Mouse (Mus musculus): ENCODE results near the gene Mettl11b.
"Not testable (repeated sequence)": the region's sequence is repeated elsewhere in the genome, so short reads cannot be mapped to it uniquely, and the experiment has no call there.

The Mettl11b gene

DNA sequence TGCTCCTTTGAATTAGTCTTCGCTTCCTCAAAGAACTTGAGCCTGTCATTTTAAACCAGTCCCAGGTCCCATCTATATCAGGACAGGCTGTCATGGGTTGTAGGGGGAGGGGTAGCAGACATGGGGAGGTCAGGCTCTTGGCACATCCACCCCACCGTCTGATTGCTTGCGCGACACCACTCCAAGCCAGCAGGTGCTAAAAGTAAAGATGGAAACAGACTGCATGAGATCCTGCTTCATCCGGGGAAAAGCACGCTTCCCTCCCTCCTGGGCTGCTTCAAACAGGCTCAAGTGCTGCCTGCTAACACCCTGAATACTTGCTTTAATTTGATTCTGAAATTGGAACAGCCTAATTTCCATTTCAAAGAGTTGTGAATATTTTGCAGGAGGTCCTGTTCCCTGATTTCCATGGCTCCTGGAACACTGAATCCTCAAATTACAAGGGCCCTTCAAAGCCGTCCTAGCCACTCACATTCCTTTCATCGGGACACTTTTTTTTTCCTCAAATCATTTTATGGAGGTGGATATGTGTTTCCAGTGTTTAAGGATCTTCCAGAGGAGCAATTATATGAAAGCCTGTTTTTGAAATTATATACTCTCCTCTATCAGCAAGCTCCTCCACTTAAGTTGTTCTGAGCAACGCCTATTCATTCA lies at the start of gene Mettl11b:
Mettl11b (minus strand) TSS at position 127 of the 654 bp plus-strand sequence.
- no peak for DNase-seq

- no peak for DNase-seq
Observed at GRCm38 (mm10) chr1:163757462-163758207, 32.6 kb upstream of the Mettl11b start.

DNA sequence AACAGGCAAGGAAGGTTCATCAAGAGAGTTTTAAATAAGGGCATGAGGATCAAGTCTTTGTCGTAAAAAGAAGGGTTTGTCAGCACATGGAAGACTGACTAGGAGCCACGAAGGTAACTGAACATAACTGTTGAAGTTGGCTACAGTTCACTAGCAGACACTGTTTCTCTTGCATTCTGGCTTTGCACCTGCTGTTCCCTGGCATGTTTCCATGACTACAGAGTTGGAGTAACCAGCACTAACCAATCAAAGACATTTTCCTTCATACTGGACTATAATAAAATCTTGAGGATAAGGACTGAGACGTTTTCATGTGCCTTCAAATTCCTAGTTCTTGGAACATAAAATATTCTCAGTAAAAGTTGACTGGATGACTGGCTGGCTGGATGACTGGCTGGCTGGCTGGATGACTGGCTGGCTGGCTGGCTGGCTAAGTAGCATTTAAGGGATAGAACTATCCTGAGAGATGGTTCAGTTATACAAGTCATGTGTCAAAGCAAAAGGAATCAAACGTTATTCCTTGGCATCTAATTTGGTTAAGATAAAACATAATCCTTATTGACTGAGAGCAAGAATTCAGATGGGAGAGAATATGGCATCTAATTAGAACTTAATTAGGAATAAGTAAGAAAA lies 26.4 kb upstream of the Mettl11b start:
- DNase-seq = no peak

DNA sequence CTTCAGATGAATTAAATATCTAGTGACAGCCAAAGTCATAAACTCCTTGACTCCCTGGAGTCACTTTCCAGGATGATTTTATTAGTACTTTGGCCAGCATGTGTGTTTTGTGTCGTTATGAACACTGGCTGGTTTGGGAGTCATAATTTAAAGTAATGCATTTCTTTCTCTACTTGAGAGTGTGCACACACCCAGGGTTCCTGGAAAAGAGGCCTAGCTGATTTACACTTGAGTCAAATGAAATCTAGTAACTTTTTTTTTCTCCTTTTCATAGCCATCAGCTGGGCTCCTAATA lies 12.2 kb upstream of the Mettl11b start:
- peak; percentile 7 for DNase-seq

DNA sequence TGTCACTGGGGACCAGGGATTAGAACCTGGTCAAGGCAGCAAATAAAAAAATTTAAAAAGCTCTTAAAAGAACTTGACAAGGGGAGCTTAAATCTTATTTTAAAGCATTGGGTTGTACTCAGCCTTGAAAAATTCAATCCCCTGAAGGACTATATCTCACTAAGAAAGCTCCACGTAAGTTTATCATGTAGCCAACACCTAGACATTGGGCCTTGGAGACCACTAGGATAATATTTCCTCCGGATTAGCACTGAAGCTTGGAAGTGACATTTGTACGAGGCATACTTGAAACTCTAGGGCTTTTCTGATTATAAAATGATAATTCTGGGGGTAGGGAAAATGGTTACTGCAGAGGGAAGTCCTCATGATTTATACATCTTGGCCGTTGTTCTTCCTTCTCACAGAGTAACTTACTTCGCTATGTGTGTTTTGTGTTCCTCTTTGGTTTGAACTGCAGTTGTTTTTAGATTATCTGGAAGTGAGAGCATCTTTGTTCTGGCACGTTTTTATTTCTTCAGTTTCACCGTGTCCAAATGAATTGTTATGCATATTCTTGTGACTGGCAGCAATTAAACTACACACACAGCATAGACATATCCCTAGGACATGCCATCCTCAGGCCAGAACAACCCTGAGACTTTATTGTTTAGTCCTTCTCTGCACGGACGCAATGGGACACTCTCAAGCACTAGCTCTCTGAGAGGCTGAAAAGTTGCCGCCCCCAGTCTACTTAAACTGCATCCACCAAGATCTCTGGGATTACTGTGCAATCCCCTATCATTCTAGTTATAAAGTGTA lies 11.6 kb upstream of the Mettl11b start:
- no peak for DNase-seq

- not testable (repeated sequence) for DNase-seq
Observed at GRCm38 (mm10) chr1:163731166-163731565, 6.1 kb upstream of the Mettl11b start.

- DNase-seq = no peak
Observed at GRCm38 (mm10) chr1:163723913-163724312, 1.1 kb downstream of the Mettl11b start.

DNA sequence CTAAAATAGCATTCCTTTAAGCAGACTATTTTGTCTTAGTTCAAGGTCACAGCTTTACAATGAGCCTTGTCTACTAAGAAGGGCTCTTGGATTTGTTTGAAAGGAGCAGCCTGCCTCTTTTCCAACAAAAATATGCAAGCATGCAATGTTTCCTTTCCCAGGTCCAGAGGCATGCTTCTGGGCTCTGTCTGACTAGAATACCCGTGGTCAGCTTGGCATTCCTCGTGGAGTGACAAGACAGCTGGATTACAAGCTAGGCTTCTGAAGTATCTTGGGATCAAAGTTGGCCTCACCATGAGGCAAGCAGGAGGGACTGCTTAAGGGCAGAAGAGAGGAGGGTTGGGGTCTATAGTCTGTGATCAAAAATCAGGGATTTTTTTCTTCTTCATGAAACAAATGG lies 16.4 kb downstream of the Mettl11b start:
- no peak for DNase-seq

DNA sequence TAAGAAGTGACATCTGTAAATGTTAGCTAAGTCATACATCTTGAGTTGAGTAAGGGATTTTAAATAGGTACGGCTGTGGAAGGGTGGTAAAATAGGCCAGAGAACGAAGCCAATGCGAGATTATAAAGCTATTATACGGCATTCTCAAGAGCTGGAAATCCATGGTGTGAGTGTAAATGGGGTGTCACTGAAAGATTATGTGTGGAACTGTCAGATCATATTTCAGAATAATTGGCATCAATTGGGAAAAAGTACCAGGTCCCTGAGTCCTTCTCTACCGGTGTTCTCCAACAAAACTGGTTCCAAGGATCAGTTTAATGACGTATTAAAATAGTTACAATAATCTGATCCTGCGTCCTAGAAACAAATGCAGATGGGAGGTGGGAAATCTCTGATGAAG lies 24.5 kb downstream of the Mettl11b start:
- no peak for DNase-seq

GRCm38 (mm10) chr1:163699702-163700101 lies 25.3 kb downstream of the Mettl11b start:
- DNase-seq = no peak

- no peak for DNase-seq
Observed at GRCm38 (mm10) chr1:163691860-163692259, 33.2 kb downstream of the Mettl11b start.

GRCm38 (mm10) chr1:163682935-163683430 lies 42.0 kb downstream of the Mettl11b start:
- DNase-seq = no peak

DNA sequence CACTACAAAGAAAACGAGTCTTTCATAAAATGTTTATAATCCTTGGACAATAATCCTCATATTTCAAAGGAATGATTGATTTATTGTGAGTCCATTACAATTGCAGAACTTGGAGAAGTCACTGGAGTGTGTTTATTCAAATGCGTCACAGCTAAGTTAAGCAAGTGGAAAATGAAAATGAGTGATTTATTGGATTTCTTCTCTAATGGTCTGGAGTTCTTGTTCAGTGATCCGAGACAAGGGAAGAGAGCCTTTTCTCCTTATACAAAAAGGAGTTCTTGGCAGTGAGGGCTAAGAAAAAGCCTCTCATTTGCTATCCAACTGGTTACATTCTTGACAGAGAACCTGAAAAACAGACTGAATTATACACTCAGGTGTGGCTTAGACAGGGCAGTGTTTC lies 42.9 kb downstream of the Mettl11b start:
- DNase-seq = no peak

DNA sequence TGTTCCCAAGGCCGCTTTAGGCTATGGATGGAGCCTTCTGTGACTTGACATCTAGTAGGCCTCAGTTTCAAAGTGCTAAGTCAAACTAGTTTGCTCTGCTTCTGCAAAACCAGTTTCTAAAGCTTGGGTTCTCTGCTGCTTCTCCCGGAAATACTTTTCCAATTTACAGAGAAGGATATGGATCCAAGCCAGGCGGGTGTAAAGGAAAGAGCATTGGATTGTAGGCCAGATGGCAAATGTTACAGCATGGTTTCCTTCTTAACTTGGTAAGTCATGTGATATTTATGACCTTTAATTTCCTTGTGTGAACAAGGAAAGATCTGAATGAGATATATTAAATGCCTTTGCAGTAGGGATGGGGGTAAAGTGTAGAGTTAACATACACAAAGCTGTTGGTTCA lies 52.2 kb downstream of the Mettl11b start:
- DNase-seq = peak; percentile 14

- DNase-seq = peak; percentile 24
Observed at GRCm38 (mm10) chr1:163671326-163671725, 53.7 kb downstream of the Mettl11b start.

- no peak for DNase-seq
Observed at GRCm38 (mm10) chr1:163670702-163671101, 54.3 kb downstream of the Mettl11b start.

DNA sequence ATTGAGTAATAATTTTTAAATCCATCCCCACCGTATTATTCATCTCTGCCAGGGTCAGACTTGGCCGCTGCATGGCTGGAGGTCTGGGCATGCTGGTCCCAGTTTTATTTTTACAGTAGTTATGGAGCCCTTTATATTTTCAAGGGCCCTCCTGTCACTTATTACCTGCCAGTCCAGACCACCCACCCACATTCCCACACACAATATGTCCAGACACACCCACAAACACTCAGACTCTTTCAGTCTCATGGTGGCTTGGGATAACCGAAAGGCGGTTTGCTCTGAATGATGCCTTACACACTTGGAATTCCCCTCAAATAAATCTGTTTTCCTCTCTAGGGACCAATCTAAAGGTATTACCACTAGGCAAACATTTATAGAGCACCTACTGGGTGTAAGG lies 55.1 kb downstream of the Mettl11b start:
- no peak for DNase-seq

- no peak for DNase-seq
Observed at GRCm38 (mm10) chr1:163662416-163662815, 62.6 kb downstream of the Mettl11b start.

GRCm38 (mm10) chr1:163658535-163658928 lies 66.5 kb downstream of the Mettl11b start:
- DNase-seq = no peak

DNA sequence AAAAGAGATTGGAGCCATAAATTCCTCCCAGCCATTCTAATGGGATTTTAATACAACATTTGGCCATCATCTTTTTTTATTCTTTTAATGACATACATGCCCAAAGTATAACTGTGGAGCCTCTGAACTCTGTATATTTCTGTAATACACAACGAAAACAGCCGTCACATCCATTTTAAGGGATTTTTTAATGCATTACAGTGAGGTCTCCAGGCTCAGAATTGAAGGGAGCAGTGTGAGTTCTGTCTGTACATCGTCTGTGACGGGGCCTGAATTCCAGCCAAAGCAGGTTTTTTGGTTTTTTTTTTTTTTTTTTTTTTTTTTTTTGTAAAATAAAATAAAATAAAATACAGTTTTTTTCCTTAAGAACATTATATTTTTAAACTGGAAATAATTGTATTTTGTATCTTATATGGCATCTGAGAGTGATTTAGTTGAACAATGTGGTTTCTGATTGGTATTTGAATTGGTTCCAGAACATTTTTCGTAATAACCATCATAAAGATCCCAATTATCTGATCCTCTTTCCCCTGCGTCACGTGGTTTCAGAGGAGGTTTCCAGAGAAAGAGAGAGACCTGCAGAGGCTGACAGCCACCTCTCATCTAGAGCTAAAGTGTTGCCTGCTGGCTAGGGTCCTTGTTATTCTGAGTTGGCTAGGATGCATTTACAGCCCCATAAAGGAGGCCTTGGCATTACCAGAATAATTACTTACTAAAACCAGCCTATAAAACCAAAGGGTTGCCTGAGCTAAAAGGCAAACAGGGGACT lies 67.1 kb downstream of the Mettl11b start:
- no peak for DNase-seq

DNA sequence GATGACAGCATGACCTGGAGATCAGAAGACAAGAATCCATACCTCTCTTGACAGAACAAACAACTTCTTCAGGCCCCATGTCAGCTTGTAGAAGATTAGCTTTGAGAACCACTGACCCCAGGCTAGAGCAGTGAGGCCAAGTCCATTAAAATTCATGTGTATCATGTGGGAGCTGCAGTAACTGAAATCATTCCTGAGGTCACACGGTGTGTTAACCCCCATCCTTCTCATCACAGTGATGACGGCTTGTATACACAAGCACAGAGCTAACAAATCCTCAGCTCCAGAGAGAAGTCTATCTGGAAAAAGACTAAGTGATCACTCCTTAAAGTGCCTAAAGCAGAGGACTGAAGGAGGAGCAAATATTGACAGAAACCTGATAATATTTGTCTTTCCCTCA lies 68.0 kb downstream of the Mettl11b start:
- no peak for DNase-seq

- DNase-seq = no peak
Observed at GRCm38 (mm10) chr1:163656432-163656831, 68.6 kb downstream of the Mettl11b start.

All from kidney, postnatal 14 days (tissue).